Mouse (Mus musculus): Measurements from ENCODE around the gene Tpd52l2. TPM values are rescaled to one million over a fixed set of nuclear protein-coding genes. Genes with fewer than 3 reads are reported as not detected.

The Tpd52l2 gene
- polyA plus RNA-seq (2014; fragmentation: Illumina TruSeq; extraction: RNeasy Lipid Tissue Mini Kit (QIAGEN cat#74804); ENCODE audit: low read depth, low replicate concordance) = 96.1 TPM

GRCm38 (mm10) chr2:181496831-181497547 is at the start of gene Tpd52l2:
Gene Tpd52l2 (plus strand): TSS chr2:181497142.

GRCm38 (mm10) chr2:181459153-181459672 is 37.7 kb upstream of the Tpd52l2 start, which contains the start of gene Zbtb46:
Gene Zbtb46 (minus strand): TSS chr2:181459426.

GRCm38 (mm10) chr2:181493156-181493927 is 3.6 kb upstream of the Tpd52l2 start, which contains the start of gene Abhd16b:
Gene Abhd16b (plus strand): TSS chr2:181493206.

GRCm38 (mm10) chr2:181520118-181520935 is 23.4 kb downstream of the Tpd52l2 start, which contains the start of gene Dnajc5:
Gene Dnajc5 (plus strand): TSS chr2:181520485.

Other genes starting within 250 kb of the Tpd52l2 start
- gene Gmeb2, start 209.1 kb upstream of the Tpd52l2 start, polyA plus RNA-seq (2014; fragmentation: Illumina TruSeq; extraction: RNeasy Lipid Tissue Mini Kit (QIAGEN cat#74804); ENCODE audit: low read depth, low replicate concordance) = 9.5 TPM
- 0.55 TPM for gene Stmn3, start 182.6 kb upstream of the Tpd52l2 start, polyA plus RNA-seq (2014; fragmentation: Illumina TruSeq; extraction: RNeasy Lipid Tissue Mini Kit (QIAGEN cat#74804); ENCODE audit: low read depth, low replicate concordance)
- gene Rtel1, start 177.4 kb upstream of the Tpd52l2 start, polyA plus RNA-seq (2014; fragmentation: Illumina TruSeq; extraction: RNeasy Lipid Tissue Mini Kit (QIAGEN cat#74804); ENCODE audit: low read depth, low replicate concordance) = 18.6 TPM
- 30.1 TPM for gene Zgpat, start 132.2 kb upstream of the Tpd52l2 start, polyA plus RNA-seq (2014; fragmentation: Illumina TruSeq; extraction: RNeasy Lipid Tissue Mini Kit (QIAGEN cat#74804); ENCODE audit: low read depth, low replicate concordance)
- 76.5 TPM for gene Arfrp1, start 131.7 kb upstream of the Tpd52l2 start, polyA plus RNA-seq (2014; fragmentation: Illumina TruSeq; extraction: RNeasy Lipid Tissue Mini Kit (QIAGEN cat#74804); ENCODE audit: low read depth, low replicate concordance)
- 17.5 TPM for gene Lime1, start 117.1 kb upstream of the Tpd52l2 start, polyA plus RNA-seq (2014; fragmentation: Illumina TruSeq; extraction: RNeasy Lipid Tissue Mini Kit (QIAGEN cat#74804); ENCODE audit: low read depth, low replicate concordance)
- 9.7 TPM for gene Zbtb46, start 37.7 kb upstream of the Tpd52l2 start, polyA plus RNA-seq (2014; fragmentation: Illumina TruSeq; extraction: RNeasy Lipid Tissue Mini Kit (QIAGEN cat#74804); ENCODE audit: low read depth, low replicate concordance)
- not detected for gene Abhd16b, start 3.9 kb upstream of the Tpd52l2 start, polyA plus RNA-seq (2014; fragmentation: Illumina TruSeq; extraction: RNeasy Lipid Tissue Mini Kit (QIAGEN cat#74804); ENCODE audit: low read depth, low replicate concordance)
- gene Dnajc5, start 23.3 kb downstream of the Tpd52l2 start, polyA plus RNA-seq (2014; fragmentation: Illumina TruSeq; extraction: RNeasy Lipid Tissue Mini Kit (QIAGEN cat#74804); ENCODE audit: low read depth, low replicate concordance) = 41.6 TPM
- 56.3 TPM for gene Uckl1, start 87.8 kb downstream of the Tpd52l2 start, polyA plus RNA-seq (2014; fragmentation: Illumina TruSeq; extraction: RNeasy Lipid Tissue Mini Kit (QIAGEN cat#74804); ENCODE audit: low read depth, low replicate concordance)
- 35.9 TPM for gene Prpf6, start 94.7 kb downstream of the Tpd52l2 start, polyA plus RNA-seq (2014; fragmentation: Illumina TruSeq; extraction: RNeasy Lipid Tissue Mini Kit (QIAGEN cat#74804); ENCODE audit: low read depth, low replicate concordance)
- gene Zfp512b, start 95.7 kb downstream of the Tpd52l2 start, polyA plus RNA-seq (2014; fragmentation: Illumina TruSeq; extraction: RNeasy Lipid Tissue Mini Kit (QIAGEN cat#74804); ENCODE audit: low read depth, low replicate concordance) = 17.6 TPM
- 3.9 TPM for gene Samd10, start 102.1 kb downstream of the Tpd52l2 start, polyA plus RNA-seq (2014; fragmentation: Illumina TruSeq; extraction: RNeasy Lipid Tissue Mini Kit (QIAGEN cat#74804); ENCODE audit: low read depth, low replicate concordance)
- gene Gm29797, start 159.9 kb downstream of the Tpd52l2 start, polyA plus RNA-seq (2014; fragmentation: Illumina TruSeq; extraction: RNeasy Lipid Tissue Mini Kit (QIAGEN cat#74804); ENCODE audit: low read depth, low replicate concordance) = not detected
- gene Sox18, start 174.5 kb downstream of the Tpd52l2 start, polyA plus RNA-seq (2014; fragmentation: Illumina TruSeq; extraction: RNeasy Lipid Tissue Mini Kit (QIAGEN cat#74804); ENCODE audit: low read depth, low replicate concordance) = 45.6 TPM
- gene Tcea2, start 183.2 kb downstream of the Tpd52l2 start, polyA plus RNA-seq (2014; fragmentation: Illumina TruSeq; extraction: RNeasy Lipid Tissue Mini Kit (QIAGEN cat#74804); ENCODE audit: low read depth, low replicate concordance) = 10.2 TPM
- gene Rgs19, start 196.8 kb downstream of the Tpd52l2 start, polyA plus RNA-seq (2014; fragmentation: Illumina TruSeq; extraction: RNeasy Lipid Tissue Mini Kit (QIAGEN cat#74804); ENCODE audit: low read depth, low replicate concordance) = 11.6 TPM
- gene Lkaaear1, start 201.3 kb downstream of the Tpd52l2 start, polyA plus RNA-seq (2014; fragmentation: Illumina TruSeq; extraction: RNeasy Lipid Tissue Mini Kit (QIAGEN cat#74804); ENCODE audit: low read depth, low replicate concordance) = not detected
- not detected for gene Oprl1, start 217.9 kb downstream of the Tpd52l2 start, polyA plus RNA-seq (2014; fragmentation: Illumina TruSeq; extraction: RNeasy Lipid Tissue Mini Kit (QIAGEN cat#74804); ENCODE audit: low read depth, low replicate concordance)

All from heart, adult 10 weeks (tissue).